Mouse (Mus musculus) frontal cortex, adult (tissue): ENCODE measurements around the gene Hist2h2ac.
"Not testable (repeated sequence)": the region's sequence is repeated elsewhere in the genome, so short reads cannot be mapped to it uniquely, and the experiment has no call there.

Experiments
- ATAC-seq: cut with Nextera tagmentation; 2 replicates; pipeline ENCODE4 v1.9.2; 2017; ENCODE audit warnings: mild to moderate bottlenecking, moderate library complexity, mixed read lengths; ENCODE audit not compliant: low TSS enrichment

The Hist2h2ac gene

GRCm38 (mm10) chr3:96249034-96249345 lies 28.3 kb upstream of the Hist2h2ac start:
- no peak for ATAC-seq

GRCm38 (mm10) chr3:96248141-96249033 lies 27.7 kb upstream of the Hist2h2ac start:
- ATAC-seq, result no peak

- no peak for ATAC-seq
Measured at GRCm38 (mm10) chr3:96247356-96248140, 26.9 kb upstream of the Hist2h2ac start.

GRCm38 (mm10) chr3:96246427-96246856 lies 25.8 kb upstream of the Hist2h2ac start, which contains the start of gene Hist2h3c1:
Hist2h3c1 (plus strand) TSS chr3:96246685.
- peak; percentile 78 for ATAC-seq

DNA sequence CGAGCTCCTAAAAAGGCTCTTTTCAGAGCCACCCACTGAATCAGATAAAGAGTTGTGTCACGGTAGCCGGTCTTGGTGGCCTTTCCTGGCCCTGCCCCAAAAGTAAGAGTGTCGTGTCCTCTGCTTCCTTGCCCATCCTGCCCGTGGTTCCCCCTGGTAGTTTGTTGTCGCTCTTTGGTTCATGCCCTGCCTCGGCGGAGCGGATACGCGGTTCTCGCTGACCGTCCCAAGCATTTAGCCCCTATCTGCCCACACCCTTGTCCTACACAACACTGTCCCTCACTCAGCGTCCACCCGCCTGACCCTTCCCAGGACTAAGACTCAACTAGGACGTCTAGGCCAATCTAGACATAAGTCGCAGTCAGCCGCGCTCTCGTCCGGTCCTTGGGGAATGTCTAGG lies 25.3 kb upstream of the Hist2h2ac start:
- not testable (repeated sequence) for ATAC-seq

DNA sequence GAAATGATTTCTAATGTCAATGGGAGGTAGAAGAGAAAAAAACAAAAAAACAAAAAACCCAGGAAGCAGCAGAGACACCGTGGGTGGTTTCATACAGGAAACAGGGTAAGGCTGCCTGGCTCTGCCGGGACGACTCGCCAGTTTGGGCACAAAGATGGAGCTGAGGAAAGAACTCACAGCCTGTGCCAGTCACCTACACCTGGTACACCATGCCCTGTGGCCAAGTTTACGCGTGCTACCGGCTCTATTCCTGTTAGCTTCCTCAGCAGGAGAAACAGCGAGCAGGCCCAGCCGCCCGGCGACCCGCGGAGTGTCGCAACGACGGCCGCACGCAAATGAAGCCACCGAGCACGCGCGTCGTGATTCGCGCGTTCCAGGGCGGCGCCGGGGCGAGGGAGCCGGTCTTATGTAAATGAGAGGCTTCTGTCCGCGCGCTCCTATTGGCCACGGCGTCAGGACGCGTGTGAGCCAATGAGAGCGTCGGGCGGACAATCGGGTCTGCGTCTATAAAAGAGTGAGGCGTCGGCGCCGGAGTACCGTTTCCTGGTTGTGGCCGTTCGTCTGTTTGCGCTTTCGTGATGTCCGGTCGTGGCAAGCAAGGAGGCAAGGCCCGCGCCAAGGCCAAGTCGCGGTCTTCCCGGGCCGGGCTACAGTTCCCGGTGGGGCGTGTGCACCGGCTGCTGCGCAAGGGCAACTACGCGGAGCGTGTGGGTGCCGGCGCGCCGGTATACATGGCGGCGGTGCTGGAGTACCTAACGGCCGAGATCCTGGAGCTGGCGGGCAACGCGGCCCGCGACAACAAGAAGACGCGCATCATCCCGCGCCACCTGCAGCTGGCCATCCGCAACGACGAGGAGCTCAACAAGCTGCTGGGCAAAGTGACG lies 24.6 kb upstream of the Hist2h2ac start, which contains the start of gene Hist2h2aa1:
Hist2h2aa1 (plus strand) TSS at position 495 of the 884 bp plus-strand sequence.
- ATAC-seq, result peak; percentile 78

GRCm38 (mm10) chr3:96243921-96244572 lies 23.4 kb upstream of the Hist2h2ac start:
- no peak for ATAC-seq

DNA sequence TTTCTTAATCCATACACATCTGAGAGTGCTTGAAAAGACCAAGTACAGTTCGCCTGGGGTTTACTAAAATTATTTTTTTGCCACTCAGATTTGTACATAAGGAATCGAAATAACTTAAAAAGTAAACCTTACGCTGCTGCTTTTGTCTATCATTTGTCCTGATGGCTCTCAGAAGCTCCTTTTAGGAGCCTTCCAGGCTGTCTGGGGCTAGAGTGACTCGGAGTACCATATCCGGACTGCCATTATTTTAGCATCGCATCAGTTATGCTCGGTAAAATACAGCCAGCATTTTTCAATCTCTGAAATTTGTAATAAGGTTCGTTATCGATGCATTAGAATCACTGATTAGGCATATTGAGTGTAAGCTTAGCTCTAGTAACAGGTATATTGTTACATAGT lies 20.1 kb upstream of the Hist2h2ac start:
- no peak for ATAC-seq

DNA sequence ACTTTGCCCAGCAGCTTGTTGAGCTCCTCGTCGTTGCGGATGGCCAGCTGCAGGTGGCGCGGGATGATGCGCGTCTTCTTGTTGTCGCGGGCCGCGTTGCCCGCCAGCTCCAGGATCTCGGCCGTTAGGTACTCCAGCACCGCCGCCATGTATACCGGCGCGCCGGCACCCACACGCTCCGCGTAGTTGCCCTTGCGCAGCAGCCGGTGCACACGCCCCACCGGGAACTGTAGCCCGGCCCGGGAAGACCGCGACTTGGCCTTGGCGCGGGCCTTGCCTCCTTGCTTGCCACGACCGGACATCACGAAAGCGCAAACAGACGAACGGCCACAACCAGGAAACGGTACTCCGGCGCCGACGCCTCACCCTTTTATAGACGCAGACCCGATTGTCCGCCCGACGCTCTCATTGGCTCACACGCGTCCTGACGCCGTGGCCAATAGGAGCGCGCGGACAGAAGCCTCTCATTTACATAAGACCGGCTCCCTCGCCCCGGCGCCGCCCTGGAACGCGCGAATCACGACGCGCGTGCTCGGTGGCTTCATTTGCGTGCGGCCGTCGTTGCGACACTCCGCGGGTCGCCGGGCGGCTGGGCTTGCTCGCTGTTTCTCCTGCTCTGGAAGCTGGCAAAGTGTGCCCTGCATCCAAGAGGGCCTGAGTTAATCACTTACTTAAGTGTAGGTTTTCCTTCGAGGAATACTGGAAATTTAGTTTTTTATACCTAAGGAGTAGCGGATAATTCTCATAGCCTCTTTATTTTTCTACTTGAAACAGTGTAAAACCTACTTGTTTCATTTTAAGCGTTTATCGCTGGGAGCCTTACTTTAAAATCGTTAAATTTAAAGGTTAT lies 19.5 kb upstream of the Hist2h2ac start, which contains the start of gene Hist2h2aa2:
Hist2h2aa2 (minus strand) TSS at position 328 of the 850 bp plus-strand sequence.
- peak; percentile 79 for ATAC-seq

- ATAC-seq, result peak; percentile 80
Measured at GRCm38 (mm10) chr3:96238954-96239793, 18.5 kb upstream of the Hist2h2ac start, which contains the start of gene Hist2h3c2. Hist2h3c2 (minus strand) TSS chr3:96239127.

DNA sequence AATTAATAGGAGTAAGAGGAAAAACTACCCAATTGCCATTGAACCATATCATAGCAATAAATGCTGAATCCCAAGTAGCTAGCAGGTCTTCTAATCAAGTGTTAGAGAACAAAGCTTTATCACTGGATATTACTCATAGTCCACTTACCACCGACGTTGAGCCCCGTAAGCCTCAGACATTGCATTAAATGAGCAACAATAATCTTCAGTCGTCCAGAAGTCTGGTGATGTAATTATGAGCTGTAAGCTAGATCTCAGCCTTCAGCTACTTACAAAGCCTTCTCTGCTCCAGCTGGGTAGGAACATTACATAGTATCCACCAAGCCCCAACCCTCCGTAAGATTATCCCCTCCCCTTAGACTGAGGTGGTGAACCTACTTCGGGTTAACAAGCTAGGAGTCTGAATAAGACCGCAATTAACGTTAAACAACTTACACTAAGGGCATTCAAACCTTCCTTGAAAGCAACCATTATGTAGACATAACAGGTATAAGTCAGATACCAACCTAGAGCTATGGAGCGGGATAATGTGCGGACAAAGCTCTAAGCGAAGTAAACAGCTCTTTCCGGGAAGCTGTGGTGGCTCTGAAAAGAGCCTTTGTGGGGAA lies 17.3 kb upstream of the Hist2h2ac start:
- no peak for ATAC-seq

DNA sequence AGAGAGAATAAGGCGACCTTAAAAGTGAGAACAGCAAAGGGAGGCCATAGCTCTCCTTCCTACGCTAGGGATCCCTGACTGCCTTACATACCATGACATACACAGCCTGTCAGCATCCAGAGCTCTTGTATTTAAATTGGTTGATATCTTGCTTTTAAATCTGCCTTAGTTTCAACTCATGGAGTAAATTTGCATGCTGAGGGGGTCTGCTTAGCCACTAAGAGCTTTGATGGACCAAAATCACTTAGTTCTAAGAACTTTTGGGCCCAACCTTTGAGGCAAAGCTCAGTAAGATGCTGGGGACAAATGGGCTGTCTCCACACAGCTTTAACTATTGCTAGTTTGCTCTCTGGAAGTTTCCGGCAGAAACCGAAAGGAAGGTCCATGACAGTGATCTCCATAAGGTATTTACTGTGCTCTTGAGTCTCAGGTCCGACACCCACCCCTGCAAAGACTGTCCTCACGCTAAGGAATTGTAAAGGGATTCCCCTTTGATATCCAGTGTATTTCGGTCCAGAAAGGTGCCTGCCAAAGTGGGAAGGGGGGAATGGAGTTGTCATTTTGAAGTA lies 16.7 kb upstream of the Hist2h2ac start:
- ATAC-seq, result no peak

GRCm38 (mm10) chr3:96236834-96237334 lies 16.2 kb upstream of the Hist2h2ac start:
- ATAC-seq, result no peak

DNA sequence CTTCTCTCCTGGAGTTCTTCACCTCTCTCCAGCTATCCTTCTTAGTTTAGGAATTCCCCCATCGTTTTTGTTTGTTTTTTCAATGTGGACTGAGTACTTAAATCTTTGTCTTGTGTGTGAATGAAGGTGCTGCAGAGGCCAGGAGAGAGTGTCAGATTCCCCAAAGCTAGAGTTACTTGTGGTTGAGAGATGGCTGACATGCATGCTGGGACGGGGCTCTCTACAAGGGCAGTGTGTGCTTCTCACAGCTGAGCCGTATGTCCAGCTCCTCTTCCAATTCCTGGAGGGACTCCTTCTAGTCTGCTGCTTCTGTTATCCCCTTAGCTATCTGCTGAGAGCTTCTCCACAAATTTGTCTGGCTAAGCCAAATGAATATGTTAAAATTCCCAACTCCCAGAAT lies 15.2 kb upstream of the Hist2h2ac start:
- no peak for ATAC-seq

DNA sequence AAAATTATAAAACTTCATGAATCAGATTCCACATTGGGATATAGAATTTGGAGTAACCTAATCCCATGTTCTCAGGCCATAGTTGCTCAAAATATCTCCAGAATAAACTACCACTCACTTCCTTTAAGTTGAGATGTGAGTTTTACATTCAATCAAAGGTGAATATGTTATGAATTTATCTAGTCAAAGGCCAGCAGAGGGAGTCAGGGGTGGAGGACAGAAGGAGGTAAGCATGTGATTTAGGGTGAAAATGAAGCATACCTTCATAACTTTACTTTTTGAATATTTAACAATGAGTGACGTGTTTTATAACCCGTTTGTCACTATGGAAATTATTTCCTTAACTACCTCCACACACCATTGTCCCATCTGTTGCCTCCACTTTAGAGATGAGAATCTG lies 14.2 kb upstream of the Hist2h2ac start:
- no peak for ATAC-seq

DNA sequence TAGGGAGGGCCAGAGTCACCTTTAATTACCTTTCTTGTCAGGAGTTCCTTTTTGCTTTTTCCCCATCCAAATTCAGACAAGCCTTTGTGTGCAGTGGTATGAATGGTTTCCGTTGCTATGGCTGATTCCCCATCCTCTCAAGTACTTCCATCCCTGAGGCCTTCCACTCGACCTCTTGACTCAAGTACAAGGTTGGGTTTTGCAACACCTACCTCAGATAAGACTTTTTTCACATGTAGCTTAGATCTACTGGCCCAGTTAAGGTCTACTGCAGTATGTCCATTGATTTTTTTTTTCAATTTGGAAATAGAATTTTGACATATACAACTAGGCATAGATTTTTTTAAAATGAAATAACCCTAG lies 11.1 kb upstream of the Hist2h2ac start:
- no peak for ATAC-seq

DNA sequence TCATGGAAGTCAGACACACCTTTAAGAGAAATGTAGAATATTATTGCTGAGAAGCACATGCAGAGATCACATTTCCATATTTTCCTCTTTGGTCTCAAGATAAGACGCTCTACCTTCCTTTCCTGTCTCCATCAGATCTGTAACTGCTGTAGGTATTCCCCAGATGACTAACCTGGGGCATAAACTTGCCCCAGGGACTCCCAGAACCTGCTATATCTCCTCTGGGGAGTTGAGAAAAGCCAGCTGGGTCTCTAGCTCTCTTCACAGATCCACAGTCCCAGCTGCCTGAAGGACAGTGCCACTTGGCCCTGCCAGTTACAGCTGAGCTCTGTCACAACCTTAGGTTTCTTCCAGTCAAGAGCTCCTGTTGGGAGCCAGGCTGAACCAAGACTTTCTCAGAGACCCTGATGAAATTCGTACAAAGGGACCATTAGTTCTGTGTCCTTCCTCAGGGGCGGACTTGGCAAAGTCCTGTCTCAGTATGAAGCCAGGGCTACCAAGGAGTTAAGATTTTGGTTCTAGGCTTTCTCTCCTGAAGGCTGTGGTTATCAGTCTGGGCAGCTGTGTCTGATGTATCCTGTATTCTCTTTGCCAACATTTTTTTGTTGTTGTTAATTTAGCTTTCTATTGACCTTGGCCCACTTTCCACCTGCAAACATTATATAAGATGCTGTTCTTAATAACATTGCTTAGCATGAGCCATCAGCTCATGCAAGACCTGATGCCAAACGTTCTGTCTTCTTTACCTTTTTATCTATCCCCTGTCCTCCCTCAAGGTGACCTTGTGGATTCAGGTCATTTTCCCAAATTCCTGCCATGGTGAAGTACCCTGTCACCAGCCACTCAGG lies 10.5 kb upstream of the Hist2h2ac start:
- no peak for ATAC-seq
